Mouse (Mus musculus) limb, embryonic 14.5 days (tissue): Measurements from ENCODE around the gene Snrnp27. TPM values are rescaled to one million over a fixed set of nuclear protein-coding genes. Genes with fewer than 3 reads are reported as not detected.

Experiments used
- ATAC-seq: fragments of 200-750 bp; cut with Nextera tagmentation; 2 replicates; pipeline ENCODE4 v1.8.0; 2017; ENCODE audit warnings: low read depth, moderate number of reproducible peaks, moderate TSS enrichment; ENCODE audit not compliant: low FRiP score
- DNase-seq: peaks from one replicate; pipeline ENCODE4 v3.0.0-alpha.2; 2015; ENCODE audit warnings: low spot score
- H3K27ac ChIP-seq: fragments of 300-500 bp; sonication (generic); replicated peaks from 2 replicates; pipeline ENCODE4 v1.5.1; 2014; ENCODE audit warnings: low read depth, mild to moderate bottlenecking, low read length, moderate library complexity, mixed read lengths
- H3K27me3 ChIP-seq: fragments of 300-500 bp; sonication (generic); 2 replicates; pipeline ENCODE4 v1.6.1; 2014; ENCODE audit warnings: low read length, mixed read lengths; ENCODE audit not compliant: control insufficient read depth, insufficient read depth
- H3K36me3 ChIP-seq: fragments of 300-500 bp; sonication (generic); 2 replicates; pipeline ENCODE4 v1.6.1; 2014; ENCODE audit warnings: mild to moderate bottlenecking, low read length, moderate library complexity, mixed read lengths; ENCODE audit not compliant: control insufficient read depth, insufficient read depth
- H3K4me1 ChIP-seq: fragments of 300-500 bp; sonication (generic); 2 replicates; pipeline ENCODE4 v1.6.1; 2014; ENCODE audit warnings: antibody characterized with exemption, low read length, mixed read lengths; ENCODE audit not compliant: control insufficient read depth, insufficient read depth
- H3K4me2 ChIP-seq: fragments of 300-500 bp; sonication (generic); replicated peaks from 2 replicates; pipeline ENCODE4 v1.6.1; 2014; ENCODE audit warnings: low read depth, mild to moderate bottlenecking, low read length, moderate library complexity; ENCODE audit not compliant: severe bottlenecking
- H3K4me3 ChIP-seq: fragments of 300-500 bp; sonication (generic); replicated peaks from 2 replicates; pipeline ENCODE4 v1.5.1; 2014; ENCODE audit warnings: low read length
- H3K9ac ChIP-seq: fragments of 300-500 bp; sonication (generic); 2 replicates; pipeline ENCODE4 v1.6.1; 2014; ENCODE audit warnings: mild to moderate bottlenecking, low read depth, low read length, moderate library complexity; ENCODE audit not compliant: severe bottlenecking
- H3K9me3 ChIP-seq: fragments of 300-500 bp; sonication (generic); 2 replicates; pipeline ENCODE4 v1.6.1; 2016; ENCODE audit warnings: low read length; ENCODE audit not compliant: control insufficient read depth
- POLR2A ChIP-seq: fragments of 200-500 bp; IDR thresholded peaks from 2 replicates; pipeline ENCODE4 v1.8.0; 2012; ENCODE audit warnings: inconsistent platforms, mild to moderate bottlenecking, moderate library complexity, borderline replicate concordance; ENCODE audit not compliant: insufficient read depth, insufficient read length; ENCODE audit errors: extremely low read depth
- WGBS: fragments of 180-500 bp; shearing (Covaris S2); extraction: QIAGEN DNeasy Blood & Tissue Kit; methylation state at CpG from one replicate; pipeline ENCODE4 v1.1.7; 2014; 5-methylcytosine and 5-hydroxymethylcytosine counted together
- polyA plus RNA-seq, 2 experiments: library from polyadenylated mRNA; depleted of rRNA in 1 of 2; stranded (reverse) in 1 of 2; unstranded in 1 of 2; fragments of >200 nt; fragmentation: Nextera tagmentation in 1 of 2; extraction: Ambion mirVana in 1 of 2; gene quantifications; 2 replicates each; pipeline versions ENCODE4 v1.2.1 to v1.2.3; 2012 to 2014

Gene Snrnp27
- polyA plus RNA-seq, 2 experiments, result 64.8 to 115 TPM

- Histone ChIP-seq H3K4me1 (no peaks in the 10 kb centered on the region), H3K36me3 (peaks cover 33% of the 10 kb centered on the region), H3K4me2 (no peak overlapping the region), H3K27me3 (no peaks in the 10 kb centered on the region), H3K4me3 (no peak overlapping the region), H3K27ac (no peak overlapping the region), H3K9me3 (no peaks in the 10 kb centered on the region), H3K9ac (no peak overlapping the region)
- TF ChIP-seq POLR2A, result no peak
- DNase-seq, result no peak
- ATAC-seq, result no peak
- WGBS, result 74% methylated on average over 7 of the region's 7 CpGs
These were observed 38.2 kb downstream of the Snrnp27 start for GRCm38 (mm10) chr6:86646143-86646542.

GRCm38 (mm10) chr6:86645551-86645950 lies 38.8 kb downstream of the Snrnp27 start:
- H3K27ac ChIP-seq, result no peak overlapping the region
- ATAC-seq (no peak), DNase-seq (no peak)
- H3K9ac ChIP-seq, result no peak overlapping the region
- no peak for TF ChIP-seq POLR2A
- no peak overlapping the region for H3K4me3 ChIP-seq
- H3K9me3 ChIP-seq, result no peaks in the 10 kb centered on the region
- peaks cover 28% of the 10 kb centered on the region for H3K36me3 ChIP-seq
- H3K4me2 ChIP-seq, result no peak overlapping the region
- no peaks in the 10 kb centered on the region for H3K27me3 ChIP-seq
- 85% methylated on average over 4 of the region's 4 CpGs for WGBS
- no peaks in the 10 kb centered on the region for H3K4me1 ChIP-seq

- WGBS, result 83% methylated on average over 3 of the region's 3 CpGs
- ATAC-seq, result no peak
These were observed 39.4 kb downstream of the Snrnp27 start for GRCm38 (mm10) chr6:86644775-86645400.

DNA sequence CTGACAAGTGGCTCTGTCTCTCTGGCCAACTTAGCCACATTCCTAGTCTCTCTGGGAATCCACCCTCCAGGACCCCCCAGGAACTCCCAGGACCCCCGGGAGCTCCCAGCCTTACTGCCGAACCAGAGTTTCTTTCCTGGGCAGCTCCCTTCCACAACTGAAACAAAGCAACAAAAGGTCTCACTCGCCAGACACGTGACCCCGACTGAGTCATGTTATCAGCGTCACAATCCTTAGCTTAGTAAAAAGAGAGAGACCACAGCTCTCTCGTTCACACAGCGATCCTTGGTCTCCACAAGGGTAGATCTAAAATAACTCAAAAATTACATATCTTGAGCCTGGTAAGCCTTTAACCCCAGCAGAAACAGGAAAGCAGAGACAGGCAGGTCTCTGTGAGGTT lies 42.6 kb downstream of the Snrnp27 start:
- DNase-seq (no peak), ATAC-seq (no peak)
- H3K4me3 ChIP-seq, result no peak overlapping the region
- no peaks in the 10 kb centered on the region for H3K9me3 ChIP-seq
- H3K4me2 ChIP-seq, result no peak overlapping the region
- H3K9ac ChIP-seq, result no peak overlapping the region
- no peaks in the 10 kb centered on the region for H3K4me1 ChIP-seq
- no peaks in the 10 kb centered on the region for H3K27me3 ChIP-seq
- no peak for TF ChIP-seq POLR2A
- H3K36me3 ChIP-seq, result no peaks in the 10 kb centered on the region
- no peak overlapping the region for H3K27ac ChIP-seq
- WGBS, result 76% methylated on average over 8 of the region's 8 CpGs

More at GRCm38 (mm10) chr6:86644775-86645400, 39.4 kb downstream of the Snrnp27 start:
- no peaks in the 10 kb centered on the region for H3K27me3 ChIP-seq
- no peak overlapping the region for H3K27ac ChIP-seq
- H3K4me1 ChIP-seq, result no peaks in the 10 kb centered on the region
- no peak overlapping the region for H3K4me2 ChIP-seq
- no peaks in the 10 kb centered on the region for H3K9me3 ChIP-seq
- H3K9ac ChIP-seq, result no peak overlapping the region
- no peak for TF ChIP-seq POLR2A
- peaks cover 21% of the 10 kb centered on the region for H3K36me3 ChIP-seq
- H3K4me3 ChIP-seq, result no peak overlapping the region
- DNase-seq, result no peak

GRCm38 (mm10) chr6:86640776-86641175 lies 43.5 kb downstream of the Snrnp27 start:
- WGBS, result 82% methylated on average over 8 of the region's 8 CpGs
- Histone ChIP-seq H3K9me3 (no peaks in the 10 kb centered on the region), H3K27ac (no peak overlapping the region), H3K4me3 (no peak overlapping the region), H3K9ac (no peak overlapping the region), H3K4me1 (no peaks in the 10 kb centered on the region), H3K4me2 (no peak overlapping the region), H3K36me3 (no peaks in the 10 kb centered on the region), H3K27me3 (no peaks in the 10 kb centered on the region)
- no peak for TF ChIP-seq POLR2A
- no peak for DNase-seq
- ATAC-seq, result no peak
